Mouse (Mus musculus) C2C12 (cell line): ENCODE results near the gene Zc3h12a. TPM values are rescaled to one million over a fixed set of nuclear protein-coding genes. Genes with fewer than 3 reads are reported as not detected.

Experiments used
- H3K27me3 ChIP-seq: one replicate; pipeline ENCODE4 v1.6.1; 2011; ENCODE audit not compliant: control insufficient read depth, insufficient read depth, insufficient read length
- H3K36me3 ChIP-seq: one replicate; pipeline ENCODE4 v1.6.1; 2011; ENCODE audit not compliant: control insufficient read depth, insufficient read depth
- H3K4me3 ChIP-seq: one replicate; pipeline ENCODE4 v1.5.1; 2011; ENCODE audit warnings: mild to moderate bottlenecking, control low read depth; ENCODE audit not compliant: poor library complexity, insufficient read depth, severe bottlenecking
- H3K79me2 ChIP-seq: one replicate; pipeline ENCODE4 v1.6.1; 2011; ENCODE audit not compliant: control insufficient read depth, insufficient read depth
- H3K79me3 ChIP-seq: one replicate; pipeline ENCODE4 v1.6.1; 2011; ENCODE audit warnings: low read depth, control low read depth
- H3ac ChIP-seq: one replicate; pipeline ENCODE3; 2011; ENCODE audit warnings: low read depth; ENCODE audit not compliant: control insufficient read depth, insufficient read length
- CEBPB ChIP-seq: IDR thresholded peaks from one replicate; pipeline ENCODE4 v1.6.1; 2011; ENCODE audit warnings: low read depth, mild to moderate bottlenecking, control low read depth, moderate library complexity
- CTCF ChIP-seq: IDR thresholded peaks from one replicate; pipeline ENCODE4 v1.5.1; 2011; ENCODE audit not compliant: control insufficient read depth, insufficient read depth, insufficient read length
- FOSL1 ChIP-seq: IDR thresholded peaks from one replicate; pipeline ENCODE4 v1.8.0; 2011; ENCODE audit warnings: mild to moderate bottlenecking, low read length; ENCODE audit not compliant: poor library complexity, insufficient read depth, severe bottlenecking
- MAX ChIP-seq: IDR thresholded peaks from one replicate; pipeline ENCODE4 v1.6.1; 2011; ENCODE audit warnings: mild to moderate bottlenecking, control low read depth
- MYOD1 ChIP-seq: IDR thresholded peaks from one replicate; pipeline ENCODE4 v1.6.1; 2011; ENCODE audit warnings: low read depth; ENCODE audit not compliant: control insufficient read depth, insufficient read length
- MYOG ChIP-seq: IDR thresholded peaks from one replicate; pipeline ENCODE4 v1.6.1; 2011; ENCODE audit not compliant: control insufficient read depth, insufficient read length; ENCODE audit errors: extremely low read depth
- USF1 ChIP-seq: IDR thresholded peaks from one replicate; pipeline ENCODE4 v1.6.1; 2011; ENCODE audit warnings: low read depth, mild to moderate bottlenecking, control low read depth, moderate library complexity
- polyA plus RNA-seq: library from polyadenylated mRNA; unstranded; fragments of >200 nt; fragmentation: generic; extraction: Trizol; gene quantifications from one replicate; pipeline ENCODE4 v1.2.1, GENCODE M21; 2012; ENCODE audit warnings: missing spikeins

Gene Zc3h12a
- polyA plus RNA-seq, 1 experiment = 6.7 TPM

GRCm38 (mm10) chr4:125105354-125105753, 22.3 kb downstream of the Zc3h12a start:
- H3K36me3 ChIP-seq = peaks cover 39% of the 10 kb centered on the region

DNA sequence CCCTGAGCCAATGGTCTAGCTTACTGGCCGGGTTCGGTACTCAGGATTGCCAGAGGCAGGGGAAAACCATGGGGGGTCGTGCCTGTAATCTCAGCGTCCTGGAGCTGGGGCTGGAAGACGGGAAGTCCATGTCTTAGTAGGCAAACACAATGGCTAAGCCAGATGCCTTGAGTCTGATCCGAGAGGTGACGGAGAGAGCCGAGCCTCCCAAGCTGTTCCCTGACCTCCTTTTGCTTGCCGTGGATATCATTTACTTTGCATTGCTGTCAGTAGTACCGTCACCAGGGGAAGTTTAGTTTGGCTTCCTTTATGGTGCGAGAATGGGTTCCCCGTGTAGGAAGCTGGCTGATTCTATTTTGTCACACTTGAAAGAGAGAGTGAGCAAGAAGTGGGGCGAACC, 26.3 kb downstream of the Zc3h12a start:
- no peak overlapping the region for H3K4me3 ChIP-seq
- peaks cover 27% of the 10 kb centered on the region for H3K79me2 ChIP-seq
- H3ac ChIP-seq = no peak overlapping the region
- TF ChIP-seq MYOD1 = no peak
- TF ChIP-seq USF1 = no peak
- no peak for TF ChIP-seq CTCF
- TF ChIP-seq MAX = no peak
- TF ChIP-seq MYOG = no peak
- TF ChIP-seq CEBPB = no peak
- TF ChIP-seq FOSL1 = no peak
- H3K79me3 ChIP-seq = peaks cover 15% of the 10 kb centered on the region
- H3K36me3 ChIP-seq = peaks cover 18% of the 10 kb centered on the region
- no peaks in the 10 kb centered on the region for H3K27me3 ChIP-seq

More at GRCm38 (mm10) chr4:125105354-125105753, 22.3 kb downstream of the Zc3h12a start:
- peaks cover 13% of the 10 kb centered on the region for H3K79me2 ChIP-seq
- TF ChIP-seq CTCF = no peak
- TF ChIP-seq FOSL1 = no peak
- TF ChIP-seq USF1 = no peak
- no peak for TF ChIP-seq MYOG
- TF ChIP-seq MYOD1 = no peak
- no peak for TF ChIP-seq CEBPB
- no peak for TF ChIP-seq MAX
- peaks cover 3% of the 10 kb centered on the region for H3K79me3 ChIP-seq
- no peak overlapping the region for H3ac ChIP-seq
- no peak overlapping the region for H3K4me3 ChIP-seq
- no peaks in the 10 kb centered on the region for H3K27me3 ChIP-seq

DNA sequence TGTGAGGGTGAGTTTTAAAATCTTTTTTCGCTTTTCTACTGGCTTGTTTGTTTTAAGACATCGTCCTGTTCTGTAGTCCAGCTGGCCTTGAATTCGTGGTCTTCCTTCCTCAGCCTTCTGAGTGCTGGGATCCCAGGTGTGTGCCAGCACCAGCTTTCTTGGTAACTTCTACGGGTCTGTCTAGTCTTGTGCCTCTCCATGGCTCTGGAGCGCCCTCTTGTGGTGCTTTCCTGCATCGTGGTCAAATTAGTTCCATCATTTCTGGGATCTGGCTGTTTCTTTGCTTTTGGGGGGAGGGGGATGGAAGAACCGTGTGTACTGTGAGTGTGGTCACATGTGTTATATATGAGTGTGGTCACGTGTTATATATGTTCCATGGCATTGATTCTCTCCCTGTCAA, 28.2 kb downstream of the Zc3h12a start:
- Histone ChIP-seq H3K79me2 (peaks cover 37% of the 10 kb centered on the region), H3K27me3 (no peaks in the 10 kb centered on the region), H3K36me3 (peaks cover 10% of the 10 kb centered on the region), H3K4me3 (no peak overlapping the region), H3ac (no peak overlapping the region), H3K79me3 (peaks cover 15% of the 10 kb centered on the region)
- TF ChIP-seq CTCF = peak; percentile 59
- no peak for TF ChIP-seq MYOG

- no peak for TF ChIP-seq CTCF
- TF ChIP-seq MAX = no peak
- TF ChIP-seq MYOD1 = peak; percentile 50
- peaks cover 17% of the 10 kb centered on the region for H3K79me3 ChIP-seq
- H3K79me2 ChIP-seq = peaks cover 55% of the 10 kb centered on the region
- H3K27me3 ChIP-seq = no peaks in the 10 kb centered on the region
- H3K36me3 ChIP-seq = peaks cover 8% of the 10 kb centered on the region
- no peak overlapping the region for H3K4me3 ChIP-seq
- H3ac ChIP-seq = no peak overlapping the region
Observed at GRCm38 (mm10) chr4:125097412-125097811, 30.2 kb downstream of the Zc3h12a start.

- TF ChIP-seq MYOD1 (no peak), CEBPB (no peak), FOSL1 (no peak), MYOG (no peak), CTCF (no peak), USF1 (no peak), MAX (no peak)
- no peaks in the 10 kb centered on the region for H3K27me3 ChIP-seq
- H3K79me2 ChIP-seq = peaks cover 49% of the 10 kb centered on the region
- no peak overlapping the region for H3ac ChIP-seq
- H3K79me3 ChIP-seq = peaks cover 14% of the 10 kb centered on the region
- peaks cover 13% of the 10 kb centered on the region for H3K36me3 ChIP-seq
- no peak overlapping the region for H3K4me3 ChIP-seq
Observed at GRCm38 (mm10) chr4:125096066-125096465, 31.6 kb downstream of the Zc3h12a start.

GRCm38 (mm10) chr4:125093031-125093430, 34.6 kb downstream of the Zc3h12a start:
- Histone ChIP-seq H3K36me3 (peaks cover 38% of the 10 kb centered on the region), H3K27me3 (no peaks in the 10 kb centered on the region), H3ac (no peak overlapping the region), H3K79me3 (peaks cover 11% of the 10 kb centered on the region), H3K4me3 (no peak overlapping the region), H3K79me2 (peaks cover 38% of the 10 kb centered on the region)
- no peak for TF ChIP-seq MYOD1
- no peak for TF ChIP-seq USF1
- TF ChIP-seq MAX = no peak
- no peak for TF ChIP-seq CTCF

DNA sequence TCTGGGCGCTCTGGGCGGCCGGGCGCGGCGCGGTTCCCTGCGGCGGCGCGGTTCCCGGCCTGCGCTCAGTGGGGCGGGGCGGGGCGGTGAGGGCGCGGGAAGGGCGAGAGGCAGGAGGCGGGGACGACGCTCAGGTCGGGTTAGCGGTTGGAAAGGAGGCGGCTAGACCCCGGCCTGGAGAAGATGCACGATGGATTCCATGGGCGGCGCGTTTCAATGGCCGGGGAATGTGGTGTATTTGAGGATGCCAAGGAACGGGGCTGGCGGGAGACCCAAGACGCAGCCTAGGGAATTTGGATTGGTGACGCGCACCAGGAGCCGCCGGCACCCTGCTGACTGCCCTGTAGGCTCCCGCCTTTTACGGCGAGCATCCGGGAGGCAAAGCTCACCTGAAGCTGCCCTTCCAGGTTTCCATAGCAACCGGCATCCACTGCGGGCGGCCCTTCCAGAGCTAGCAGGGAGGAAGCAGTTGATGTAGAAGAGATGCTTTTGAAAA, 42.2 kb downstream of the Zc3h12a start:
- peaks cover 24% of the 10 kb centered on the region for H3K79me2 ChIP-seq
- H3K79me3 ChIP-seq = peaks cover 15% of the 10 kb centered on the region
- peak overlapping the region; percentile 52 for H3K4me3 ChIP-seq
- H3ac ChIP-seq = peak overlapping the region; percentile 94
- H3K36me3 ChIP-seq = peaks cover 25% of the 10 kb centered on the region
- TF ChIP-seq CTCF (peak; percentile 0), CEBPB (no peak)
- no peaks in the 10 kb centered on the region for H3K27me3 ChIP-seq
